Mouse (Mus musculus) G1E (cell line): ENCODE measurements around the gene Dclre1b.
"Not testable (repeated sequence)": the region's sequence is repeated elsewhere in the genome, so short reads cannot be mapped to it uniquely, and the experiment has no call there.

Experiments used
- CTCF ChIP-seq: IDR thresholded peaks from 2 replicates; pipeline ENCODE4 v1.5.1; 2012; ENCODE audit warnings: low read depth, low read length, inconsistent platforms, mixed read lengths
- GATA1 ChIP-seq: IDR thresholded peaks from 2 replicates; pipeline ENCODE4 v1.6.1; 2012; ENCODE audit warnings: borderline replicate concordance, low read length, inconsistent platforms, mixed read lengths
- GATA2 ChIP-seq: IDR thresholded peaks from 2 replicates; pipeline ENCODE4 v1.6.1; 2012; ENCODE audit warnings: low read depth, low read length, inconsistent platforms, borderline replicate concordance
- POLR2AphosphoS5 ChIP-seq: IDR thresholded peaks from 2 replicates; pipeline ENCODE4 v1.6.1; 2012; ENCODE audit warnings: low read depth, low read length, inconsistent platforms; ENCODE audit not compliant: insufficient replicate concordance
- TAL1 ChIP-seq: conservative IDR thresholded peaks from 2 replicates; pipeline ENCODE4 v1.6.1; 2012; ENCODE audit warnings: low read depth, low read length, inconsistent platforms, mixed read lengths

DNA sequence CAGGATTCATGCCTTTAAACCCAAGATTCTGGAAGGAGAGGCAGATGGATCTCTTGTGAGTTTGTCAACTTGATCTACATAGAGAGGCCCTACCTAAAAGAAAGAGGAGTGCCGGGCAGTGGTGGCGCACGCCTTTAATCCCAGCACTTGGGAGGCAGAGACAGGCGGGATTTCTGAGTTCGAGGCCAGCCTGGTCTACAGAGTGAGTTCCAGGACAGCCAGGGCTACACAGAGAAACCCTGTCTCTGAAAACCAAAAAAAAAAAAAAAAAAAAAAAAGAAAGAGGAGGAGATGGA lies 17.2 kb downstream of the Dclre1b start:
- not testable (repeated sequence) for TF ChIP-seq CTCF, GATA1, POLR2AphosphoS5, GATA2, TAL1
